ENCODE assay signal across 8 mouse cellular contexts in the genomic region with DNA sequence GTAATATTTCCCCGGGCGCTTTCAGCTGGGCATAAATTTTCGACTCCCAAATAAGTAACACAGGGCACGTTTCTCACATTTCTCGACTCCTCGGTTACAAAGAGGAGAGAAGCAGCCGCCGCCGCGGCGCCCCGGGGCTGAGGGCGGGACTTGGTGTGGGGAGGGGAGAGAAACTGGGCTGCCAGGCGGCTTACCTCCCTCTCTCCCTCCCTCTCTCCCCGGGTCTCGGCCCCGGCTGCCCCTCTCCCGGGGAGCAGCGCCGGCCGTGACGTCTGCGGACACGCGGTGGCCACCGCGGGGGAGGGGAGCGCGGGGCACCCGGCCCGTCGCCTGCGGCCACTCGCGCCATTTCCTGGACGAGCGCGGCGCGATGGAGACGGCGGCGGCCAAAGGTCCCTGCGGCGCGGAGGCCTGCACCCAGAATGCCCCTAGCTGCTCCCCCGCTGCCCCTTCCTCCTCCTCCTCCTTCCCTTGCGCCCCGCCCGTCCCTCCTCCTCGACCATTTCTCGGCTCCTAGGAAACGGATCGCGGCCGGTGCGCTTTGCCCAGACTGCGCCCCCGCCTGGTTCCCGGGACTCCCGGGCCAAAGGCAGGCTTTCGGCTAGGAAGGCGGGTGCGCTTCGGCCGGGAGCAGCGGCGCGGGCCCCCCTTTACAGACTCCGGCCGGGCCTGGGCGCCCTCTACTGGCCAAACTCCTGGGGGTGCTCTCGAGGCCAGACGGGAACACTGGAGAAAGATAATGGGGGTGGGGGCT. TPM values are rescaled to one million over a fixed set of nuclear protein-coding genes. Genes with fewer than 3 reads are reported as not detected.
DNase-seq lines count a peak whose midpoint lies in the region; ATAC-seq and TF ChIP-seq lines count a peak whose summit lies in the region.

No protein-coding gene starts in this region.

- ATAC-seq in forebrain, embryonic 11.5 days (replicated peaks; ENCODE audit: low FRiP score), result peak; percentile 79
- ATAC-seq in heart, embryonic 15.5 days (replicated peaks; ENCODE audit: insufficient number of reproducible peaks, insufficient read depth, low FRiP score, low read depth), result peak; percentile 78
- peak; percentile 60 for ATAC-seq in liver, embryonic 13.5 days (ENCODE audit: low read depth)
- ATAC-seq in neural tube, embryonic 13.5 days (ENCODE audit: low read depth), result peak; percentile 67

- peak; percentile 59 to 61 for DNase-seq in B cell, adult 2 months
- DNase-seq in brain, embryonic 14.5 days (ENCODE audit: low read depth), result peak; percentile 97
- DNase-seq in forebrain, embryonic 11.5 days (ENCODE audit: low spot score), result peak; percentile 98
- peak; percentile 94 for DNase-seq in kidney, postnatal 14 days
- peak; percentile 29 for DNase-seq in liver, embryonic 13.5 days
- peak; percentile 96 for DNase-seq in testis, postnatal 10 days (ENCODE audit: low spot score)

- peak; percentile 79 for TF ChIP-seq CTCF in brain, embryonic 14.5 days (IDR thresholded peaks at IDR 0.05; ENCODE audit: borderline replicate concordance, extremely low read depth, insufficient read depth, insufficient read length)

- no peaks in the 10 kb centered on the region for H3K36me3 ChIP-seq in forebrain, embryonic 11.5 days (ENCODE audit: control insufficient read depth, insufficient read depth, low read length)
- H3K36me3 ChIP-seq in heart, embryonic 15.5 days, result no peaks in the 10 kb centered on the region
- H3K36me3 ChIP-seq in liver, embryonic 13.5 days, result no peaks in the 10 kb centered on the region
- no peaks in the 10 kb centered on the region for H3K36me3 ChIP-seq in neural tube, embryonic 13.5 days

- TF ChIP-seq POLR2A in brain, embryonic 14.5 days (IDR thresholded peaks at IDR 0.05; ENCODE audit: borderline replicate concordance, extremely low read depth, insufficient read depth, insufficient read length, poor library complexity, severe bottlenecking), result peak; percentile 56

- under 1% methylated on average over 61 of the region's 74 CpGs for WGBS in forebrain, embryonic 11.5 days
- under 1% methylated on average over 62 of the region's 74 CpGs for WGBS in heart, embryonic 15.5 days
- under 1% methylated on average over 34 of the region's 74 CpGs for WGBS in liver, embryonic 13.5 days (ENCODE audit: insufficient replicate concordance)
- under 1% methylated on average over 55 of the region's 74 CpGs for WGBS in neural tube, embryonic 13.5 days

- H3K4me1 ChIP-seq in forebrain, embryonic 11.5 days (replicated peaks; ENCODE audit: control insufficient read depth, insufficient read depth, low read length), result peaks cover 16% of the 10 kb centered on the region
- peaks cover 16% of the 10 kb centered on the region for H3K4me1 ChIP-seq in heart, embryonic 15.5 days (replicated peaks)
- H3K4me1 ChIP-seq in liver, embryonic 13.5 days (replicated peaks), result no peaks in the 10 kb centered on the region; the same call in 1 of the 2 replicates
- H3K4me1 ChIP-seq in neural tube, embryonic 13.5 days (replicated peaks), result peaks cover 34% of the 10 kb centered on the region

- no peaks in the 10 kb centered on the region for H3K27me3 ChIP-seq in forebrain, embryonic 11.5 days (ENCODE audit: control insufficient read depth, insufficient read depth, low read length)
- peaks cover 30% of the 10 kb centered on the region for H3K27me3 ChIP-seq in heart, embryonic 15.5 days
- H3K27me3 ChIP-seq in liver, embryonic 13.5 days, result peaks cover 60% of the 10 kb centered on the region
- H3K27me3 ChIP-seq in neural tube, embryonic 13.5 days, result no peaks in the 10 kb centered on the region

- peak overlapping the region; percentile 76 for H3K4me3 ChIP-seq in forebrain, embryonic 11.5 days (ENCODE audit: low read depth, low read length)
- H3K4me3 ChIP-seq in heart, embryonic 15.5 days, result peak overlapping the region; percentile 69
- peak overlapping the region; percentile 56 for H3K4me3 ChIP-seq in liver, embryonic 13.5 days (replicated peaks)
- peak overlapping the region; percentile 86 for H3K4me3 ChIP-seq in neural tube, embryonic 13.5 days

- peak overlapping the region; percentile 99 for H3K27ac ChIP-seq in forebrain, embryonic 11.5 days (ENCODE audit: low read depth, low read length)
- H3K27ac ChIP-seq in heart, embryonic 15.5 days, result peak overlapping the region; percentile 89
- peak overlapping the region; percentile 50 for H3K27ac ChIP-seq in liver, embryonic 13.5 days
- H3K27ac ChIP-seq in neural tube, embryonic 13.5 days (replicated peaks), result peak overlapping the region; percentile 100

- H3K9ac ChIP-seq in forebrain, embryonic 11.5 days (ENCODE audit: low read length), result peak overlapping the region; percentile 97
- H3K9ac ChIP-seq in heart, embryonic 15.5 days, result peak overlapping the region; percentile 77
- peak overlapping the region; percentile 63 for H3K9ac ChIP-seq in liver, embryonic 13.5 days
- peak overlapping the region; percentile 97 for H3K9ac ChIP-seq in neural tube, embryonic 13.5 days

- no peaks in the 10 kb centered on the region for H3K9me3 ChIP-seq in forebrain, embryonic 11.5 days (ENCODE audit: control insufficient read depth, low read length)
- H3K9me3 ChIP-seq in heart, embryonic 15.5 days (replicated peaks), result no peaks in the 10 kb centered on the region
- no peaks in the 10 kb centered on the region for H3K9me3 ChIP-seq in liver, embryonic 13.5 days (replicated peaks)
- no peaks in the 10 kb centered on the region for H3K9me3 ChIP-seq in neural tube, embryonic 13.5 days

- H3K4me2 ChIP-seq in forebrain, embryonic 11.5 days (ENCODE audit: low read depth, low read length, severe bottlenecking), result peak overlapping the region; percentile 55
- H3K4me2 ChIP-seq in heart, embryonic 15.5 days, result peak overlapping the region; percentile 99
- peak overlapping the region; percentile 63 for H3K4me2 ChIP-seq in liver, embryonic 13.5 days
- peak overlapping the region; percentile 73 for H3K4me2 ChIP-seq in neural tube, embryonic 13.5 days

RNA-seq across cellular contexts. Expression of a gene that starts 1.3 kb away (rescaled TPM):
- 99.9 and 119 TPM in 2 replicates for polyA plus RNA-seq in brain, embryonic 14.5 days (2012; rRNA removed)
- polyA plus RNA-seq in forebrain, embryonic 11.5 days (2014; fragmentation: Nextera tagmentation; extraction: Ambion mirVana), result 22.4 and 24.3 TPM in 2 replicates
- 3.0 and 6.0 TPM in 2 replicates for polyA plus RNA-seq in heart, embryonic 15.5 days (2015; fragmentation: Nextera tagmentation; extraction: Ambion mirVana)
- 0.96 and 1.1 TPM in 2 replicates for polyA plus RNA-seq in liver, embryonic 13.5 days (2015; fragmentation: Nextera tagmentation; extraction: Ambion mirVana)
- polyA plus RNA-seq in neural tube, embryonic 13.5 days (2015; fragmentation: Nextera tagmentation; extraction: Ambion mirVana), result 38.3 and 39.6 TPM in 2 replicates

Comparison
In these comparisons a context has a peak if more than half of its experiments do, and no peak if none do; other contexts are left out.
1. Peak in every context shown above with its lines: DNase-seq, ATAC-seq, H3K4me3 ChIP-seq and H3K27ac ChIP-seq.
2. DNase-seq: peak in every context shown above with its lines; median percentile 98 in forebrain, embryonic 11.5 days; 97 in brain, embryonic 14.5 days; 96 in testis, postnatal 10 days; 94 in kidney, postnatal 14 days; 60 in B cell, adult 2 months; 29 in liver, embryonic 13.5 days.
3. H3K27ac ChIP-seq: peak in every context shown above with its lines; median percentile 100 in neural tube, embryonic 13.5 days; 99 in forebrain, embryonic 11.5 days; 89 in heart, embryonic 15.5 days; 50 in liver, embryonic 13.5 days.